Mouse (Mus musculus) megakaryocyte-erythroid progenitor cell, adult 5 weeks (primary cell): ENCODE data around the gene Mterf1b. TPM values are rescaled to one million over a fixed set of nuclear protein-coding genes. Genes with fewer than 3 reads are reported as not detected.

ENCODE experiments used
- polyA plus RNA-seq: library from polyadenylated mRNA; stranded (reverse); fragments of >175 nt; gene quantifications from 2 replicates; pipeline ENCODE4 v1.2.3, GENCODE M21; 2012

Gene Mterf1b
- polyA plus RNA-seq, result 0.16 TPM in 1 of 2 replicates, not detected in the other

DNA sequence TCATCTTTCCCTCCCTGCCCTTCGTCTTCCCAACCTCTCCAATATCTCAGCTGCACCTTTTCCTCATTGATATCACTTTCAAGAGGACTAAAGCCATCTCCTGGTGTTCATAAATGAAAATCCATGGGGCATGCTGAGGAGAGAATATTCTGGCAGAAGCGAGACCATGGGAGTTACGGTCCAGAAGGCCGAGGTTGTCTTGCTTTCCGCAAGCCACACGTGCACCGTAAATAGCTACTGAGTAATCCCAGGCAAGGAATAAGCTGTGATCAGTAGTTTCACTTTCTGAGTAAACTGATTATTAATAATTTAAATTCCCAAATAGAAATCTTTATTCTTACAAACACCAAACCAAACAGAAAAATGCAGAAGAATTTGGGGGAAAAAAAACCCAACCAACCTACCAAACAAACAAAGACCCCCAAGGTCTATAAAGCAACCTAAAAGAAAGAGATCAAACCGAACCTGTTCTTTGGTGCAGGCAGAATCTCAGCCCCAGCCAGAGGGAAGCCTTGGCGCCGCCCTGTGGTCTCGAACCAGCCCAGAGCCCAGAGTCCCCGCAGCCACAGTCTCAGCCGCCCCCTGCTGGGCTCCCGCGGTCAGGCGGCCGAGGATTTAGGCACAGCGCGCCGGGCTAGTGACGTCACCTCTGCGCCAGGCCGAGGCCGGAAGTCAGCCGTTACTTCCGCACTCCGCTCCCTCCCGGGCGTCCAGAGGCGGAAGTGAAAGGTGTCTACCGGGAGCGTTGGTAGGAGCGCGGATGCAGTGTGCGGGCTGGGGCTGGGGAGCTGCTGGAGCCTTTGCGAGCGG, at the start of gene Mterf1b:
Gene Mterf1b, plus strand, starts transcription at position 697 of the 810 bp plus-strand sequence.

Other genes starting within 250 kb of the Mterf1b start
- gene Cyp51, start 87.6 kb upstream of the Mterf1b start, polyA plus RNA-seq, result 10.8 and 14.6 TPM in 2 replicates